Mouse (Mus musculus) gastrocnemius, postnatal 25 days (tissue): Measurements from ENCODE around the gene Cdc25b. TPM values are rescaled to one million over a fixed set of nuclear protein-coding genes. Genes with fewer than 3 reads are reported as not detected.
A peak's percentile ranks its signal among the peaks of the same experiment; 100 is the strongest.
"Not testable (repeated sequence)": the region's sequence is repeated elsewhere in the genome, so short reads cannot be mapped to it uniquely, and the experiment has no call there.

Experiments used
- DNase-seq: peaks from one replicate; pipeline ENCODE4 v3.0.0; 2022
- total RNA-seq, 2 experiments: library from RNA; stranded (reverse); gene quantifications; 1 replicate in 1 of 2; 2 replicates in 1 of 2; pipeline ENCODE4 v1.2.3; 2021

Gene Cdc25b
- total RNA-seq, 2 experiments from 2014 or later: 1.5 to 4.8 TPM

GRCm38 (mm10) chr2:131225178-131225577, 38.4 kb downstream of the Cdc25b start:
- no peak for DNase-seq

- not testable (repeated sequence) for DNase-seq
These were observed 39.9 kb downstream of the Cdc25b start for GRCm38 (mm10) chr2:131226669-131227068.

- DNase-seq: no peak
These were observed 40.5 kb downstream of the Cdc25b start for GRCm38 (mm10) chr2:131227243-131227642.

GRCm38 (mm10) chr2:131232558-131232957, 45.8 kb downstream of the Cdc25b start:
- DNase-seq: no peak

- peak; percentile 98 for DNase-seq
These were observed 46.8 kb downstream of the Cdc25b start, which contains the start of gene Mavs for GRCm38 (mm10) chr2:131233307-131234126. Gene Mavs, plus strand, starts transcription at chr2:131234063.

- no peak for DNase-seq
These were observed 47.4 kb downstream of the Cdc25b start for GRCm38 (mm10) chr2:131234127-131234650.

GRCm38 (mm10) chr2:131234970-131235635, 48.4 kb downstream of the Cdc25b start:
- DNase-seq: no peak

GRCm38 (mm10) chr2:131242180-131242579, 55.4 kb downstream of the Cdc25b start:
- no peak for DNase-seq

GRCm38 (mm10) chr2:131242929-131243328, 56.2 kb downstream of the Cdc25b start:
- no peak for DNase-seq

Other genes starting within 250 kb of the Cdc25b start
- gene Gfra4, start 143.9 kb upstream of the Cdc25b start, total RNA-seq: 1 to 10 TPM; 1.8 to 3.2 TPM
- 1 to 10 TPM; 1.7 to 4.7 TPM for gene Adam33, start 123.1 kb upstream of the Cdc25b start, total RNA-seq
- gene Siglec1, start 100.2 kb upstream of the Cdc25b start, total RNA-seq: 1 to 10 TPM in 1 of 2 experiments, under 1 TPM in 1; 0.64 to 1.2 TPM
- 10 to 100 TPM; 14.5 to 16.6 TPM for gene Hspa12b, start 59.7 kb upstream of the Cdc25b start, total RNA-seq
- gene Gm11037, start 53.5 kb upstream of the Cdc25b start, total RNA-seq: not detected
- gene 1700037H04Rik, start 26.9 kb upstream of the Cdc25b start, total RNA-seq: 1 to 10 TPM; 3.3 to 6.6 TPM
- gene Cenpb, start 6.9 kb upstream of the Cdc25b start, total RNA-seq: 10 to 100 TPM; 58.9 to 61.8 TPM
- gene Spef1, start 333 bp downstream of the Cdc25b start, total RNA-seq: 1 to 10 TPM; 1.9 to 2.1 TPM
- gene Ap5s1, start 20.1 kb downstream of the Cdc25b start, total RNA-seq: 10 to 100 TPM; 18.2 to 20.1 TPM
- 10 to 100 TPM; 40.5 to 47.4 TPM for gene Mavs, start 47.1 kb downstream of the Cdc25b start, total RNA-seq
- gene Pank2, start 75.5 kb downstream of the Cdc25b start, total RNA-seq: 10 to 100 TPM; 22.5 to 26.4 TPM
- 1 to 10 TPM in 1 of 2 experiments, under 1 TPM in 1; 0.82 to 1.6 TPM for gene Rnf24, start 165.9 kb downstream of the Cdc25b start, total RNA-seq